Mouse (Mus musculus) B cell, adult (primary cell): ENCODE data around the gene Gm10681. TPM values are rescaled to one million over a fixed set of nuclear protein-coding genes. Genes with fewer than 3 reads are reported as not detected.

Experiments used
- total RNA-seq: library from RNA; stranded (reverse); gene quantifications from 4 replicates; pipeline ENCODE4 v1.2.4, GENCODE M21; 2023; ENCODE audit not compliant: inconsistent age

The Gm10681 gene
- not detected in 4 replicates for total RNA-seq

DNA sequence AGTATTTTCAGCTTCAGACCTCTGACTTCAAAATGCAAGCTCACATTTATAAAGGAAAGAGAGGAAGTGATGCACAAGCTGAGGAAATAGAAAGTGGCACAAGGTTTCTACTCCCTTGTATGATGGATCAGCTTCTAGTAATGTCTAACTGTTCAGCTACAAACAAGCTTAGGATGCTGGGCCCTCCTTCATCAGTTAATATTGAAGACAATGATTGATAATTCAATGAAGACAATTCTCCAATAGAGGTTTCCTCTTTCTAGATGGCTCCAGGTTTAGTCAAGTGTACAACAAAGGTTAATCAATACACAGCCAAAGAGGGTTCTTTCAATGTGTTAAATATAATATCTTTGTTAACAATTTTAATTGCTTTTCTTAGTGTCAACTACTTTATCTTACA is at the start of gene Gm10681:
Gm10681 (minus strand) TSS at position 101 of the 400 bp plus-strand sequence.

DNA sequence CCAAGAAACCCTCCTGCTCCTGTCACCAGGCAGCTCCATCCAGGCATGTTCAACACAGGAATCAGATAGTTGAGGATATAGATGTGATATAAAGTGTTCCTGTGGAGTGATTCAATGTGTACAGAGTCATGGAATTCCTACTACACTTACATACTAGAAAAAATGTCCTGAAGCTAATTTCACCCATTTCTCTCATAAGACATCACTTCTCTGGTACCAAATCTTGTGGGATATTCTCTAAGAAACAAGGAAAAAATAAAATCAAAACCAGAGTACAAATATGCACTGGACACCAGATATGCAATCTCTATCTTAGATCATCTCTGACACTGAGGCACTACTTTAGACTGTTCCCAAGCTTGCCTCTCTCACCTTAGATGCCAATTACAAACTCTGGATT is 41.5 kb upstream of the Gm10681 start, which contains the start of gene Hsd3b5:
Hsd3b5 (minus strand) TSS at position 101 of the 400 bp plus-strand sequence.

DNA sequence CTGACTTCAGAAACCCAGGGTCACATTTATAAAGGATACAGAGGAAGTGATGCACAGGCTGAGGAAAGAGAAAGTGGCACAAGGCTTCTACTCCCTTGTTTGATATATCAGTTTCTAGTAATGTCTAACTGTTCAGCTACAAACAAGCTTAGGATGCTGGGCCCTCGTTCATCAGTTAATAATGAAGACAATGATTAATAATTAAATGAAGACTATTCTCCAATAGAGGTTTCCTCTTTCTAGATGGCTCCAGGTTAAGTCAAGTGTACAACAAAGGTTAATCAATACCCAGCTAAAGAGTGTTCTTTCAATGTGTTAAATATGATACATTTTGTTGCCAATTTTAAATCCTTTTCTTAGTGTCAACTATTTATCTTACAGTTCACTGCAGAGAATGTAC is 78.2 kb downstream of the Gm10681 start, which contains the start of gene Hsd3b4:
Hsd3b4 (minus strand) TSS at position 101 of the 400 bp plus-strand sequence.

Other genes with a start within 250 kb of the Gm10681 start
- gene Phgdh, start 248.8 kb downstream of the Gm10681 start, total RNA-seq: 60.1 to 71.5 TPM (median 61.5 TPM) in 4 replicates
- gene Zfp697, start 206.3 kb downstream of the Gm10681 start, total RNA-seq: not detected in 4 replicates
- not detected in 4 replicates for gene Gm4450, start 131.7 kb downstream of the Gm10681 start, total RNA-seq
- gene Hsd3b4, start 78.3 kb downstream of the Gm10681 start, total RNA-seq: not detected in 4 replicates
- gene Hsd3b5, start 41.4 kb upstream of the Gm10681 start, total RNA-seq: not detected in 4 replicates
- gene Hsd3b2, start 135.7 kb upstream of the Gm10681 start, total RNA-seq: 0.12 to 0.29 TPM (median 0.18 TPM) in 3 of 4 replicates, not detected in the other
- gene Hsd3b3, start 174.3 kb upstream of the Gm10681 start, total RNA-seq: not detected in 4 replicates
- gene Hsd3b6, start 225.6 kb upstream of the Gm10681 start, total RNA-seq: not detected in 4 replicates